In genomic region chr7:73608070-73608803, GRCm38 (mm10) we compare ENCODE assay signal across 8 mouse cellular contexts.
DNase-seq lines count a peak whose midpoint lies in the region; ATAC-seq lines count a peak whose summit lies in the region.

No protein-coding gene starts in this region.

- no peak for ATAC-seq in erythroblast, adult 5-6 weeks (replicated peaks; ENCODE audit: low FRiP score, poor library complexity, severe bottlenecking)
- no peak for ATAC-seq in forebrain, embryonic 15.5 days (replicated peaks)
- ATAC-seq in liver, embryonic 16.5 days (ENCODE audit: low read depth) = no peak

- 8% methylated on average over 8 of the region's 8 CpGs for WGBS in forebrain, embryonic 15.5 days
- WGBS in liver, embryonic 16.5 days (ENCODE audit: insufficient replicate concordance) = 23% methylated on average over 8 of the region's 8 CpGs

- peak overlapping the region; percentile 65 for H3K4me3 ChIP-seq in erythroblast, embryonic 14.5 days (replicated peaks)
- peak overlapping the region; percentile 39 for H3K4me3 ChIP-seq in forebrain, embryonic 15.5 days
- H3K4me3 ChIP-seq in liver, embryonic 16.5 days (ENCODE audit: low read depth, low read length) = peak overlapping the region; percentile 23; the same call in 1 of the 2 replicates

- H3K27ac ChIP-seq in forebrain, embryonic 15.5 days (replicated peaks) = peak overlapping the region; percentile 93
- H3K27ac ChIP-seq in liver, embryonic 16.5 days (ENCODE audit: low read length) = no peak overlapping the region

- DNase-seq in 416B (ENCODE audit: low read depth) = peak; percentile 74
- no peak for DNase-seq in testis, postnatal 10 days (ENCODE audit: low spot score)
- DNase-seq in ovary, adult 18-20 months (ENCODE audit: low spot score) = no peak
- no peak for DNase-seq in spleen, adult 12 weeks (ENCODE audit: low spot score)

- peaks cover 33% of the 10 kb centered on the region for H3K4me1 ChIP-seq in erythroblast, embryonic 14.5 days (ENCODE audit: control insufficient read depth)
- peaks cover 25% of the 10 kb centered on the region for H3K4me1 ChIP-seq in forebrain, embryonic 15.5 days
- H3K4me1 ChIP-seq in liver, embryonic 16.5 days (ENCODE audit: control insufficient read depth, low read depth, low read length) = peaks cover 19% of the 10 kb centered on the region

- H3K9me3 ChIP-seq in erythroblast, embryonic 14.5 days (ENCODE audit: control insufficient read depth, low read length) = no peaks in the 10 kb centered on the region
- H3K9me3 ChIP-seq in forebrain, embryonic 15.5 days = no peaks in the 10 kb centered on the region
- no peaks in the 10 kb centered on the region for H3K9me3 ChIP-seq in liver, embryonic 16.5 days (replicated peaks; ENCODE audit: control insufficient read depth, low read length)

- H3K4me2 ChIP-seq in forebrain, embryonic 15.5 days (replicated peaks) = peak overlapping the region; percentile 49
- peak overlapping the region; percentile 89 for H3K4me2 ChIP-seq in liver, embryonic 16.5 days (ENCODE audit: low read depth, low read length)

- H3K27me3 ChIP-seq in erythroblast, embryonic 14.5 days (ENCODE audit: control insufficient read depth) = no peaks in the 10 kb centered on the region
- no peaks in the 10 kb centered on the region for H3K27me3 ChIP-seq in forebrain, embryonic 15.5 days
- H3K27me3 ChIP-seq in liver, embryonic 16.5 days (ENCODE audit: control insufficient read depth, insufficient read depth, low read depth, low read length) = no peaks in the 10 kb centered on the region

- H3K9ac ChIP-seq in forebrain, embryonic 15.5 days (replicated peaks) = peak overlapping the region; percentile 48
- no peak overlapping the region for H3K9ac ChIP-seq in liver, embryonic 16.5 days (ENCODE audit: low read depth, low read length)

- H3K36me3 ChIP-seq in erythroblast, embryonic 14.5 days (ENCODE audit: control insufficient read depth) = no peaks in the 10 kb centered on the region
- no peaks in the 10 kb centered on the region for H3K36me3 ChIP-seq in forebrain, embryonic 15.5 days
- H3K36me3 ChIP-seq in liver, embryonic 16.5 days (ENCODE audit: control insufficient read depth, insufficient read depth) = no peaks in the 10 kb centered on the region
